Mouse (Mus musculus): ENCODE measurements around the gene Gdf10. TPM values are rescaled to one million over a fixed set of nuclear protein-coding genes. Genes with fewer than 3 reads are reported as not detected.

The Gdf10 gene
- total RNA-seq (2018; cell fraction: chromatin; rRNA removed), result 1 to 10 TPM in 1 of 26 experiments, not detected in 25; 1.1 TPM
- total RNA-seq (2018; cell fraction: cytosol; rRNA removed), result not detected
- total RNA-seq (2018; cell fraction: nucleus; rRNA removed), result not detected
- polyA plus RNA-seq (2018), result not detected in 3 replicates

DNA sequence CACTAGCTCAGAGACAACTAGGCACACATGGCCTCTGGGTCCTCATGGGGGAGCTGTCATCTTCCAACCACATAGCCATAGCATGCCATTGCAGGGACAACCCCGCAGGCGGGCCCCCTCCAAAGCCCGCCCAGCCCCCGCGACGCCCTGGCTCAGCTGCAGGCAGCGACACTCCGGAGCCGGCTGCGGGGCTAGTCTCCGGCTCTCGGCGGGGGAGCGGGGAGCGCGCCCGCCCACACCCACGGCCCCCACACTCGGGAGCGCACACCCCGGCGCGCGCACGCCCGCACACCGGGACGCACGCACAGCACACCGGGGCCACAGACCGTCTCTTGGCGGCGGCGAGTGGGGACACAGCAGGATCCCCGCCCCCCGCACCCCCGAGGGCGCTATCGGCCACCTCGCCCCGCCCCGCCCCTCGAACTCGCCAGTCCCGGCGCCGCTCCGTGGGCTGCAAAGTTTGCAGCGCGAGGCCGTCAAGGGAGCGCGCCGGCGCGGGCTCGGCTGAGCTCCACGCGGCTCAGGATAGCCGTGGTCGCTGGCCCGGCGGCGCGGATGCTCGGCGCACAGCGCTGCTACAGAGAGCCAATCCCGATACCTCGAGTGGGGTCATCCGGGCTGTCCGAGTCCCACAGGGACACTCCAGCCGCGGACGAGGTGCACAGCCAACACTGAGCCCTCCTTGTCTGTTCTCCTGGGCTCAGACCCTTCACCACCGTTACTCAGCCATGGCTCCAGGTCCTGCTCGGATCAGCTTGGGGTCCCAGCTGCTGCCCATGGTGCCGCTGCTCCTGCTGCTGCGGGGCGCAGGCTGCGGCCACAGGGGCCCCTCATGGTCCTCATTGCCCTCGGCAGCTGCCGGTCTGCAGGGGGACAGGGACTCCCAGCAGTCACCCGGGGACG, at the start of gene Gdf10:
Gene Gdf10 (plus strand): TSS at position 420 of the 903 bp plus-strand sequence.
- no peaks in the 10 kb centered on the region for H3K79me2 ChIP-seq (ENCODE audit: inconsistent target)
- 2% methylated on average over 56 of the region's 85 CpGs for WGBS (ENCODE audit: missing documents)
- no peak within 1 kb of the TSS for H3K4me3 ChIP-seq (ENCODE audit: inconsistent target)
- H3K36me3 ChIP-seq (ENCODE audit: inconsistent target), result no peaks in the 10 kb centered on the region
- no peak within 1 kb of the TSS for H3K27ac ChIP-seq

DNA sequence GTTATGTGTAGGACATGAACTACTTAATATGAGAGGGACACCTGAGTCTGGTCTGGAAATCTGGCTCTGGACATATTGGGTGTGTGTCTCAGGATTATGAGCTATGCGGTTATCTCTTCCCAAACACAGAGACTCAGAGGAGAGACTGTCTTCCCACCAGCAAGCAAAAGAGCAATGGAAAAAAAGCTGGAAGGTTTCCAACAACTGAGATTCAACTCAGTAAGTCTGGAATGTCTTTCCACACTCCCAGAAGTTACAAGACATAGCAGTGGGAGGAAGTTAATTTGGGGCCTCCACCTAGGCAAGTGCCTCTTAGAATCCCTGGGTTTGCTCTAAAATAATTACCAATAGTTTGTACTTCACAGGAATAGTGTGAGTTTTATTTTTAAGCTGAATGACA, 44.6 kb upstream of the Gdf10 start:
- H3K36me3 ChIP-seq (ENCODE audit: inconsistent target), result no peaks in the 10 kb centered on the region
- 89% methylated on average over 1 of the region's 1 CpGs for WGBS (ENCODE audit: missing documents)

DNA sequence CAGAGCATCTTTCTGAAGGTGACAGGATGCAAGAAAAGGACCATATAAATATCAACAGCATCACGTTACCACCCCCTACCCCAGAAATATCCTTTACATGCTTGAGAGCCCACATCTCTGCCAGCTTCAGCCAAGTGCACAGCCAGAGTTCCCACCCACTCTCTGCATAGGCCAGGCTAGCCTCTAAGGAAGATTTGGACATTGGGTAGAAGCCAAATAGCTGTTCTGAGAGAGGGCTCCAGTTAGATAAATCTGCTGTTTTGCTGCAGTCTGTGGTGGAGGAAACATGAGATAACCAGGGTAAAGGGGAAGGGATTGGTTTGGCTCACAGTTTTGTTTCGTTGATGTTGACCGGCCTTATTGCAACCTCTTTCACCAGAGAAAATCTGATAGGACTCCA, 43.2 kb upstream of the Gdf10 start:
- Histone ChIP-seq H3K79me2 (ENCODE audit: inconsistent target) (no peaks in the 10 kb centered on the region), H3K4me3 (ENCODE audit: inconsistent target) (no peak overlapping the region), H3K36me3 (ENCODE audit: inconsistent target) (no peaks in the 10 kb centered on the region), H3K27ac (no peak overlapping the region)
- 87% methylated on average over 3 of the region's 3 CpGs for WGBS (ENCODE audit: missing documents)

More for the DNA sequence above, 44.6 kb upstream of the Gdf10 start:
- Histone ChIP-seq H3K79me2 (ENCODE audit: inconsistent target) (no peaks in the 10 kb centered on the region), H3K27ac (no peak overlapping the region), H3K4me3 (ENCODE audit: inconsistent target) (no peak overlapping the region)

DNA sequence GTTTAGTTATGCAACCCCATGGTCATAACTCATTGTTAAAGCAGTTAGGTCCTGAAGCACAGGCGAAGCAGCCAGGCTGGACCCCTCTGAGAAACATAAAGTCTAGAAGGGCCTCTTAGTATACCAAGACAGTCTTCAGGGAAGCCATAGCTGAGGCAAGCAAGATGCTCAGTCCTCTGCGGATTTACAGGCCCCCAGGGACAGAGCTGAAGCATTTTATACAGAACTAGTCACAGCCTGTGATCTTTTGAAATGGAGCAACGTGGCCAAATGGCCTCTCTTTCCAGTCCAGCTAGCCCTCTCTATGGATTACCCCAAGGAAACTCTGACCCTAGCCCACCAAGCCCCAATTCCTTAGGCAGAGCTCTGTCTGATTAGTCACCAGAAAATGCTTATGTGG, 41.9 kb upstream of the Gdf10 start:
- H3K4me3 ChIP-seq (ENCODE audit: inconsistent target), result no peak overlapping the region
- no peaks in the 10 kb centered on the region for H3K79me2 ChIP-seq (ENCODE audit: inconsistent target)
- 69% methylated on average over 3 of the region's 3 CpGs for WGBS (ENCODE audit: missing documents)
- no peaks in the 10 kb centered on the region for H3K36me3 ChIP-seq (ENCODE audit: inconsistent target)
- H3K27ac ChIP-seq, result no peak overlapping the region

DNA sequence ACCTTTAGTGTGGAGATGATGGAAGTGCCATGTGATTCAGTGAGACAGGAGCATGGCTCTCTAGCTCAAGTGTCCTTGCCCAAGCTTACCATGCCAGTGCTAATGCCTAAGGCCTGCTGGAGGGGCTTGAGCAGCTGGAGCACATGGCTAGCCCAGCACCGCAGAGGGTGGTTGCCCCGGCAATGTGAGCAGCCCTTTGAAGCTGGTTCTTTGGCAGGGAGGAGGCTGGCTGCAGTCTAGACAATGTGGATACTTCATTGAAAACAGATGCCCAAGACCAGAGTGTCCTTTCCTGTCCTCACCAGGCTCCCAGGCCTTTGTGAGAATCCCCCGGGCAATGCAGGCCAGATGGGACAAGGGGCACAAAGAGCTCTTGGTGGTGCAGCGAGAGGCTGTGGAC, 40.3 kb upstream of the Gdf10 start:
- Histone ChIP-seq H3K4me3 (ENCODE audit: inconsistent target) (no peak overlapping the region), H3K36me3 (ENCODE audit: inconsistent target) (no peaks in the 10 kb centered on the region), H3K27ac (no peak overlapping the region), H3K79me2 (ENCODE audit: inconsistent target) (no peaks in the 10 kb centered on the region)
- WGBS (ENCODE audit: missing documents), result 86% methylated on average over 4 of the region's 4 CpGs

DNA sequence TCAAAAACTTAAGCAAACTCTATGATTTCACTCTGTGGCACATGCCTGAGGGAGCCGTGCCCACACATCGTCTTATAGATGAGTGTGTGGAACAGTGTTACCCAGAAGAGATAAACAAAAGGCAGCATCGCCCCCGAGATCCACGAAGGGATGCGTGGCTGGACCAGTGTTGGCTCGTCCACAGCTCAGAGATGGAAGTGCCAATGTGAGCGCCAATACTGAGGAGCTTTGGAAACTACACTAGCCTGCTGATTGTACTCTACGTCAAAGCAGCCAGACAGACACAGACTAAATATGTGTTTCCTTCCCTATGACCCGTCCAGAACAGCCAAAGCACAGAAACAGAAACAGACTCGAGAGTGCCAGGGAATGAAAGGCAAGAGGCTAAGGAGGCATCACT, 37.9 kb upstream of the Gdf10 start:
- WGBS (ENCODE audit: missing documents), result 83% methylated on average over 11 of the region's 11 CpGs
- H3K79me2 ChIP-seq (ENCODE audit: inconsistent target), result no peaks in the 10 kb centered on the region
- no peak overlapping the region for H3K27ac ChIP-seq
- H3K4me3 ChIP-seq (ENCODE audit: inconsistent target), result no peak overlapping the region
- H3K36me3 ChIP-seq (ENCODE audit: inconsistent target), result no peaks in the 10 kb centered on the region

DNA sequence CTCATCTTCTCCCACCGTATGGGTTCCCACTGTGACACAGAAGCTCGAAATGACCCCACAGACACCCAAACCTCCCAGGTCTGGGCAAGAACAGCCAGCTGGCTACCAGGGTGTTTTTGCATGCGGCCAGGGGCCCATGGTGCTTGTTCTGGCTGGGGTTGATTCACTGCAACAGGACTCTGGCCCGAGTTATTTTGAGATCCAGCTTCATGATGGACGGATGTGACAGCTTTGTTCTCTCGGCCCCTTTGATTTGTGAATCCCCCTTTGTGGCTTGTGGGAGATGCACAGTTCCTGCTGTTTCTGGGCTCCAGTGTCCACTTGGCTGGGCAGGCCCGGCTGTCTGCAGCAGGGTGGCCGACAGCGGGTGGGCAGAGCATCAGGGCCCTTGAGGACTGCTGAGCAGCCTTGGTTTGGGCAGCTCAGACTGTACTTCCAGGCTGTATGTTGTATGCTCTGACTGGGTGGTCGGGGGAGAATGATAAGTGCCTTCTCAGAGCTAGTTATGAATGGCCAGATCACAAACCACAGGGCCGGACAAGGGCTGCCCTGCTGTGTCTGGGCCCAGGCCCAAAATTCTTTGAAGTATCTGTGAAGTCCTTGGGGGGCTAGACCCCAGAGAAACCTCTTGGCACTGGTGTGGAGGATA, 34.9 kb upstream of the Gdf10 start:
- no peaks in the 10 kb centered on the region for H3K36me3 ChIP-seq (ENCODE audit: inconsistent target)
- H3K4me3 ChIP-seq (ENCODE audit: inconsistent target), result no peak overlapping the region
- no peaks in the 10 kb centered on the region for H3K79me2 ChIP-seq (ENCODE audit: inconsistent target)
- 85% methylated on average over 11 of the region's 11 CpGs for WGBS (ENCODE audit: missing documents)
- H3K27ac ChIP-seq, result no peak overlapping the region

DNA sequence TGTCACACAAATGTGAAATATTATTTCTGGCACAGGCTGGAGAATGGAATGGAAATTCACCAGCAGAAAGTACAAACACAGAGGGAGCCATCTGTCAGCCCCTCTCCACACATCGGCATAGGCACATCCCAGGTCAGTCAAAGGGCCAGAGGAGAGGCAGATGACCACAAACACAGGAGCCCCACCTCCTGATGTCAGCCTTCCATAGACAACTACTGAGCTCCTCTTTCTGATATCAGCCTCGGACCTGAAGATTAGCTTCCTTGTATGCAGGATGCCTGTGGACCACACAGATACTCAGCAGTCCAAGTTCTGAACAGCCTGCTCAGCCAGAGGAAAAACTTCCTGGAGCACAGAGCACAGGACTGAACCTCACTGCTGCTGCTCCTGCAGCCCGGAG, 33.4 kb upstream of the Gdf10 start:
- Histone ChIP-seq H3K79me2 (ENCODE audit: inconsistent target) (no peaks in the 10 kb centered on the region), H3K4me3 (ENCODE audit: inconsistent target) (no peak overlapping the region), H3K27ac (no peak overlapping the region), H3K36me3 (ENCODE audit: inconsistent target) (no peaks in the 10 kb centered on the region)
- 100% methylated on average over 2 of the region's 3 CpGs for WGBS (ENCODE audit: missing documents)

DNA sequence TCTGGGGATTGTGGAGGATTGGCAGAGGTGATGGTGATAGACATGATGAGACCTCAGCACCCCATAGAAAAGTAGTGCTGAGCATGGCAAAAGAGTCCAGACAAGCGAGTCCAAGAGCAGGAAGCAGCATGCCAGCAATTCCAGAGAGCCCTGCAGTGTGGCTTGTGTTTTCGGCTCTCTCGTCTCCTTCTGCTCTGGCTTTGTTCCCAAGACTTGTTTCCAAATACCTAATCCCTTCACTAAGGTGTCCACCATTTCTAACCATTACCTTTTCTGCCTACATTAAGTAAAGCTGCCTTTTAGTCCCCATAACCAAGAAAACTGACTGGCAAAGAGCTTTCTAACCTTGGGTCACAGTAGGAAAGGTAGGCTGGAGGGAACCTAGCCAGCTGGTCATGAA, 31.9 kb upstream of the Gdf10 start:
- no peak overlapping the region for H3K4me3 ChIP-seq (ENCODE audit: inconsistent target)
- H3K79me2 ChIP-seq (ENCODE audit: inconsistent target), result no peaks in the 10 kb centered on the region
- no peaks in the 10 kb centered on the region for H3K36me3 ChIP-seq (ENCODE audit: inconsistent target)
- 96% methylated on average over 3 of the region's 3 CpGs for WGBS (ENCODE audit: missing documents)
- no peak overlapping the region for H3K27ac ChIP-seq

DNA sequence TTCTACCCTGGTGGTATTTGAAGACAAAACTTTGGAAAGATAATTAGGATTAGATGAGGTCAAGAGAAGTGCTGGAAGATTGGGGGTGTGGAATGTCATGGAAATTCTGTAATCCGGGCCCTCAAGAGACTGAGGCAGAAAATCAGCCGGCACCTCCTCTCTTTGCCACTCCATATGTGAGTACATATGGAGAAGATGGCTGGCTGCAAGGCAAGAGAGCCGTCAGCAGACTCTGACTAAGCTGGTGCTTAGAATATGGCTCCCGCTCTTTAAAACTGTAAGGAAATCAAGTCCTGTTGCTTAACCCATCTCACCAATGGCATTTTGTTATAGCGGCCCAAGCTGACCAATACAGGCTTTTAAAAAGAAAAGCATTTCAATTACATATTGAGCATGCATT, 27.6 kb upstream of the Gdf10 start:
- H3K79me2 ChIP-seq (ENCODE audit: inconsistent target), result no peaks in the 10 kb centered on the region
- 93% methylated on average over 5 of the region's 5 CpGs for WGBS (ENCODE audit: missing documents)
- H3K27ac ChIP-seq, result no peak overlapping the region
- H3K36me3 ChIP-seq (ENCODE audit: inconsistent target), result no peaks in the 10 kb centered on the region
- H3K4me3 ChIP-seq (ENCODE audit: inconsistent target), result no peak overlapping the region

DNA sequence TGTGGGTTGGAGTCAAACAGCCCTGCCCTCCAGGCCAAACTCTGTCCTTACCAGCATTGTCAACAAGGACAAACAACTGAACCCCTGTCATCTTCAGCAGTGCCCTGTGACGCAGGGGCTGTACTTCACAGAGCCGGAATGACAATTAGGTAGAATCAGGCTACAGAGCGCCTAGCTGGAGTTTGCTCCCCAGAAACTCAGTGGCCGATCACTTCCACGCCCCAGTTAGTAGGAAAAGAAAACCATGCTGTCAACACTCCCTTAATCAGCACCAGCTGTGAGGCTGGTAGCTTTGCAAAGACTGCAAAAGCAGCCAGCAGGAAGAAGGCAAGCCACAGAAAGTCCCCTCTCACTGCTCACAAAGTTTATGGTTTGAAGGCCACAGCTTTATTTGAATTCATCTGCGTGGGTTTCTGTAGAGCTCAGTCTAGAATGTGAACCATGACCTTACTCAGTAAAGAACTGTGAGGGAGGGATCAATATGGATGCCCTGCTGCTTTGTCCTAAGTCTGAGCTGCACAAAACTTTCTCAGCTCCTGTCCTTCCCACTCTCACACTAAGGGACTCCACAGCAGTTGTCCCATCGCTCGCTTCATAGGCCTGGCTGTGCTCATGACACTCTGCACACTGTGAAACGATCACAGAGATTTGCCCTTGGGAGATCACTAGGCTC, 26.6 kb upstream of the Gdf10 start:
- H3K27ac ChIP-seq, result no peak overlapping the region
- 62% methylated on average over 9 of the region's 9 CpGs for WGBS (ENCODE audit: missing documents)
- no peak overlapping the region for H3K4me3 ChIP-seq (ENCODE audit: inconsistent target)
- H3K79me2 ChIP-seq (ENCODE audit: inconsistent target), result no peaks in the 10 kb centered on the region
- H3K36me3 ChIP-seq (ENCODE audit: inconsistent target), result no peaks in the 10 kb centered on the region

DNA sequence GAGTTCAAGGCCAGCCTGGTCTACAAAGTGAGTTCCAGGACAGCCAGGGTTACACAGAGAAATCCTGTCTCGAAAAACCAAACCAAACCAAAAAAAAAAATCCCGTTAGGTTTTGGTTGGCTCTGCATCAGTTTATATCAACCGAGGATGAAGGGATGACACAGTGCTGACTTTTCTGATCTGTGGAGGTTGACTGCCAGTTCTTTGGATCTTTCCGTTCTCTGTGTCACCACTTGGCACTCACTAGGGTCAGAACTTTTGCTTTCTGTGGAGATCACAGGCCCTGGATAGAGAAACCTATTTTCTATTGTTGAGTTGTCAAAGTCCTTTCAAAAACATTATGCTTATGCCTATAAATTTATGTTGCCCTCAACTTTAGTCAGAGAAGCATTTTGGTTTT, 20.6 kb upstream of the Gdf10 start:
- no peak overlapping the region for H3K27ac ChIP-seq
- no peak overlapping the region for H3K4me3 ChIP-seq (ENCODE audit: inconsistent target)
- H3K36me3 ChIP-seq (ENCODE audit: inconsistent target), result no peaks in the 10 kb centered on the region
- no peaks in the 10 kb centered on the region for H3K79me2 ChIP-seq (ENCODE audit: inconsistent target)
- 92% methylated on average over 4 of the region's 4 CpGs for WGBS (ENCODE audit: missing documents)

DNA sequence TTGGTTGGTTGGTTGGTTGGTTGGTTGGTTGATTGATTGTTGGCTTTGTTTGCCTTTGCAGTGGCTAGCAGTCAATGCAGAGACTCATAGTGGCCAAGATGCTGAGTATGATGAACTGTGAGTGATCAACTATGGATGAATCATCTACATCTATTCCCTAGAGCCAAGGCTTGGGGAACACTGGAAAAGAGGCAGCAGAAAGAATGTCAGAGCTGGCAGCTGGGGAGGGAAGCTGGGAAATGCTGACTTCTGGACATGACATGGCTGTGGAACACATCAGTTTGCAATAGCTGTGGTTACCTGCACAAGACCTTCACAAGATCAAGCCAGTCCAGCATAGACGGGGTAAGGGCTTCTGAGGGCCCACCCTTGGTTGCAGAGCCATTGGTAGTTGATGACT, 20.2 kb upstream of the Gdf10 start:
- H3K79me2 ChIP-seq (ENCODE audit: inconsistent target), result no peaks in the 10 kb centered on the region
- no peak overlapping the region for H3K4me3 ChIP-seq (ENCODE audit: inconsistent target)
- 93% methylated on average over 1 of the region's 1 CpGs for WGBS (ENCODE audit: missing documents)

DNA sequence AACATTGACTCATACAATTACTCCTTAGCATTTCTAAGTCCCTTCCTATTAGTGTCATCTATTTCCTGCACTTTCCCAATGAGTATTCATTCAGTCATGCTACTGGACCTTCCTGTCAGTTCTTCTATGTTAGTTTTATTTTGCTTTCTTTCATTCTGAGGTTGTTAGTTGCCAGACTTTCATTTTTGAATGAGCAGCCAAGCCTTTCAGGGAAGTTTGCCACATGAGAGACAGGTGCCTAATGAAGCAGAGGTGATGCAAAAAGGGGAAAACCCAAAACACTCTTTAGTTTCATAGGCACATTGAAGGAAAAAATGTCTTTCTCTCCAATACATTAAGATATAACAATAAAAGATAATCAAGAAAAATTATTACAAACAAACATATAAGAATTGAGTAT, 18.5 kb upstream of the Gdf10 start:
- no peak overlapping the region for H3K4me3 ChIP-seq (ENCODE audit: inconsistent target)
- H3K36me3 ChIP-seq (ENCODE audit: inconsistent target), result no peaks in the 10 kb centered on the region
- no peak overlapping the region for H3K27ac ChIP-seq
- H3K79me2 ChIP-seq (ENCODE audit: inconsistent target), result no peaks in the 10 kb centered on the region

More for the DNA sequence above, 20.2 kb upstream of the Gdf10 start:
- no peaks in the 10 kb centered on the region for H3K36me3 ChIP-seq (ENCODE audit: inconsistent target)
- H3K27ac ChIP-seq, result no peak overlapping the region

DNA sequence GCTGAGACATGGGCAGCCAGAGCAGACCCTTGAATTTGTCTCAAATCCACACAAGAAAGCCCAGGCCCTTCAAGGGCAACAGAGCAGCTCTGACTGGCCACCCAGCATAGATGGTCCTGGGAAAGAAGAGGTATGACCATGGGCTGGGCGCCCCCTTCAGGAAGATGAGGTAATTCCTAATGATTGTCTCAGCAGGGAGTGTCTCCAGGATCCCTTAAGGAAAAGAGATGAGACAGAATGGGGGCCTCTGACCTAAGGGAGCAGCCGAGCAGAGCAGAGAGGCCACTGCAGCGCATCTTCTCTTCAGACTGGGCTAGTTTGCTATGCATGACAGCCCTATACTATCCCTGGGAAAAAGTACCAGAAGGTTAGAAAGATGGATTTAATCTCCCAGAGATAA, 9.7 kb upstream of the Gdf10 start:
- Histone ChIP-seq H3K4me3 (ENCODE audit: inconsistent target) (no peak overlapping the region), H3K79me2 (ENCODE audit: inconsistent target) (no peaks in the 10 kb centered on the region), H3K27ac (no peak overlapping the region), H3K36me3 (ENCODE audit: inconsistent target) (no peaks in the 10 kb centered on the region)
- 37% methylated on average over 3 of the region's 3 CpGs for WGBS (ENCODE audit: missing documents)
